Mouse (Mus musculus): ENCODE data around the gene Snap91. TPM values are rescaled to one million over a fixed set of nuclear protein-coding genes. Genes with fewer than 3 reads are reported as not detected.

Gene Snap91
- polyA plus RNA-seq, 1 experiment from 2014 or later, result 21.3 TPM

GRCm38 (mm10) chr9:86745926-86746581 lies 134.4 kb downstream of the Snap91 start:
- H3K9me3 ChIP-seq (ENCODE audit: control insufficient read depth, low read length), result no peaks in the 10 kb centered on the region
- no peaks in the 10 kb centered on the region for H3K36me3 ChIP-seq (ENCODE audit: control insufficient read depth, insufficient read depth, low read length)
- ATAC-seq (ENCODE audit: insufficient read depth, low FRiP score, low TSS enrichment) (peak; percentile 56), DNase-seq (ENCODE audit: low spot score) (peak; percentile 64)
- H3K4me1 ChIP-seq (ENCODE audit: control insufficient read depth, insufficient read depth, low read length), result no peaks in the 10 kb centered on the region
- H3K4me2 ChIP-seq (ENCODE audit: low read depth), result no peak overlapping the region
- H3K27me3 ChIP-seq (ENCODE audit: control insufficient read depth, insufficient read depth, low read length), result no peaks in the 10 kb centered on the region
- H3K9ac ChIP-seq (ENCODE audit: low read length), result no peak overlapping the region
- no peak overlapping the region for H3K4me3 ChIP-seq (ENCODE audit: low read depth, low read length)
- WGBS, result 39% methylated on average over 13 of the region's 13 CpGs
- no peak overlapping the region for H3K27ac ChIP-seq (ENCODE audit: low read depth, low read length)

DNA sequence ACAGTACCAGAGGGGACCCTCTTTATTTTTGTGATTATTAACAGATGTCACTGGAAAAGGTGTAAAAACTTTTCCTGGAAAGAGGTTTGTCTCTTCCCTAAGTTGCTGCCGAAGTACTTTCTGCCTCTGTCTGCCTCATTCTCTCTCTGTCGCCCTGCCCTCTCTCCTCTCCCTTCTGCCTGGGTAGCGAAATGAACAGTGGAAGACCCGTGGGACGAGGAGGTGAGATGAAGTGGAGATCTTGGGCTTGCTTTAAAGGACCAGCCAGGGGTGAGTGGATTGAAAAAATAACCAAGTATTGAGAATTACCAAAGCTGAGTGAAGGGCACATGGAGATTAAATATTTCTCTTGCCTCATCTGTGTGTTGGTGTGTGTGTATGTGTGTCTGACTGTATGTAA lies 136.4 kb downstream of the Snap91 start:
- no peak overlapping the region for H3K9ac ChIP-seq (ENCODE audit: low read length)
- H3K27me3 ChIP-seq (ENCODE audit: control insufficient read depth, insufficient read depth, low read length), result no peaks in the 10 kb centered on the region
- no peak overlapping the region for H3K4me3 ChIP-seq (ENCODE audit: low read depth, low read length)
- no peak for DNase-seq (ENCODE audit: low spot score)
- H3K9me3 ChIP-seq (ENCODE audit: control insufficient read depth, low read length), result no peaks in the 10 kb centered on the region
- 40% methylated on average over 5 of the region's 5 CpGs for WGBS
- H3K36me3 ChIP-seq (ENCODE audit: control insufficient read depth, insufficient read depth, low read length), result no peaks in the 10 kb centered on the region
- H3K4me1 ChIP-seq (ENCODE audit: control insufficient read depth, insufficient read depth, low read length), result no peaks in the 10 kb centered on the region
- no peak for ATAC-seq (ENCODE audit: insufficient read depth, low FRiP score, low TSS enrichment)
- no peak overlapping the region for H3K27ac ChIP-seq (ENCODE audit: low read depth, low read length)
- H3K4me2 ChIP-seq (ENCODE audit: low read depth), result no peak overlapping the region

GRCm38 (mm10) chr9:86742959-86743911 lies 137.2 kb downstream of the Snap91 start, which contains the start of gene Prss35:
TSS of gene Prss35 (plus strand) at chr9:86743649.
- ATAC-seq (ENCODE audit: insufficient read depth, low FRiP score, low TSS enrichment) (peak; percentile 79), DNase-seq (ENCODE audit: low spot score) (peak; percentile 65)
- H3K4me3 ChIP-seq (ENCODE audit: low read depth, low read length), result peak within 1 kb of the TSS; percentile 23
- WGBS, result 3% methylated on average over 19 of the region's 19 CpGs
- peak within 1 kb of the TSS; percentile 26; the same call in 1 of the 2 replicates for H3K9ac ChIP-seq (ENCODE audit: low read length)
- H3K36me3 ChIP-seq (ENCODE audit: control insufficient read depth, insufficient read depth, low read length), result no peaks in the 10 kb centered on the region
- H3K4me1 ChIP-seq (ENCODE audit: control insufficient read depth, insufficient read depth, low read length), result no peaks in the 10 kb centered on the region
- H3K4me2 ChIP-seq (ENCODE audit: low read depth), result peak within 1 kb of the TSS; percentile 58
- no peaks in the 10 kb centered on the region for H3K9me3 ChIP-seq (ENCODE audit: control insufficient read depth, low read length)
- H3K27ac ChIP-seq (ENCODE audit: low read depth, low read length), result no peak within 1 kb of the TSS
- H3K27me3 ChIP-seq (ENCODE audit: control insufficient read depth, insufficient read depth, low read length), result no peaks in the 10 kb centered on the region

- no peaks in the 10 kb centered on the region for H3K36me3 ChIP-seq (ENCODE audit: control insufficient read depth, insufficient read depth, low read length)
- H3K4me1 ChIP-seq (ENCODE audit: control insufficient read depth, insufficient read depth, low read length), result no peaks in the 10 kb centered on the region
- H3K4me2 ChIP-seq (ENCODE audit: low read depth), result no peak overlapping the region
- ATAC-seq (ENCODE audit: insufficient read depth, low FRiP score, low TSS enrichment) (no peak), DNase-seq (ENCODE audit: low spot score) (no peak)
- H3K9ac ChIP-seq (ENCODE audit: low read length), result no peak overlapping the region
- H3K27ac ChIP-seq (ENCODE audit: low read depth, low read length), result no peak overlapping the region
- 28% methylated on average over 3 of the region's 3 CpGs for WGBS
- H3K27me3 ChIP-seq (ENCODE audit: control insufficient read depth, insufficient read depth, low read length), result no peaks in the 10 kb centered on the region
- H3K9me3 ChIP-seq (ENCODE audit: control insufficient read depth, low read length), result no peaks in the 10 kb centered on the region
- H3K4me3 ChIP-seq (ENCODE audit: low read depth, low read length), result no peak overlapping the region
Measured at GRCm38 (mm10) chr9:86739971-86740370, 140.5 kb downstream of the Snap91 start.

DNA sequence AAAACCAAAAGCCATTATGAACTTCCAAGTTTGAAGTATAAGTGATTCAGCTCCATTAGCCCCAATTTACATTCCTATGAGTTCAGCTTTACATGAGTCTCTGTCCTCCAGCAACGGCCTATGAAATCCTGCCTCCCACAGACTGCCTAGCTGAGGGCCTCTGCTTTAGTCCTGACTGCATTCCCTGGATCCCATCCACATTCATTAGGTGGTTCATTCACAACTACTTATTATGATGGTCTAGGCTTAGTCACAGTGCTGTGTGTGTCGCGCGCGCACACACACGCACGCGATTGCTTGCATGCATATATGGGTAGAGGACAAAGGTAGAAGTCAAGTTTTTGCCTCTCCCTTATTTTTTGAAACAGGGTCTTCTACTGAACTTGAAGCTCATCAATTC lies 141.7 kb downstream of the Snap91 start:
- Histone ChIP-seq H3K4me3 (ENCODE audit: low read depth, low read length) (no peak overlapping the region), H3K4me2 (ENCODE audit: low read depth) (no peak overlapping the region), H3K27ac (ENCODE audit: low read depth, low read length) (no peak overlapping the region), H3K9ac (ENCODE audit: low read length) (no peak overlapping the region), H3K27me3 (ENCODE audit: control insufficient read depth, insufficient read depth, low read length) (no peaks in the 10 kb centered on the region), H3K36me3 (ENCODE audit: control insufficient read depth, insufficient read depth, low read length) (no peaks in the 10 kb centered on the region), H3K4me1 (ENCODE audit: control insufficient read depth, insufficient read depth, low read length) (no peaks in the 10 kb centered on the region), H3K9me3 (ENCODE audit: control insufficient read depth, low read length) (no peaks in the 10 kb centered on the region)
- no peak for ATAC-seq (ENCODE audit: insufficient read depth, low FRiP score, low TSS enrichment)
- no peak for DNase-seq (ENCODE audit: low spot score)
- WGBS, result 94% methylated on average over 8 of the region's 8 CpGs

DNA sequence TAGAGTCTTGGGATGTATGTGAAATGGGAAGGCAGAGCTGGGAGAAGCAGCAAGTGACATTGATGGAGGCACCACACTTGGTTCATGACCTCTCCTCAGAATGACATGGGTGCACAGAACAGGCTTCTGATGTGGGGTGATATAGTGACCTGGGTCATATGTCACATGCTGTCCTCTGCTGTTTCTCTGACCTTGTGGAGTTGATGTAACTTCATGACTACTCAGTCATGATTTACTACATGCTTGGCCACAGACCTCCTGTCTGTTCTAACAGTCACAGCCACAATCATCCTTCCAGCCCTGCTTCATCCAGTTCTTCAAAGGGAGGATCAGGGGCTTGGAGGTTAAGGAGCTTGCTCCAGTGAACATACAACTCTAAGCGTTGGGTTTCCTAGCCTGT lies 142.4 kb downstream of the Snap91 start:
- H3K27ac ChIP-seq (ENCODE audit: low read depth, low read length), result no peak overlapping the region
- no peaks in the 10 kb centered on the region for H3K4me1 ChIP-seq (ENCODE audit: control insufficient read depth, insufficient read depth, low read length)
- DNase-seq (ENCODE audit: low spot score) (no peak), ATAC-seq (ENCODE audit: insufficient read depth, low FRiP score, low TSS enrichment) (no peak)
- no peaks in the 10 kb centered on the region for H3K9me3 ChIP-seq (ENCODE audit: control insufficient read depth, low read length)
- H3K27me3 ChIP-seq (ENCODE audit: control insufficient read depth, insufficient read depth, low read length), result no peaks in the 10 kb centered on the region
- 87% methylated on average over 1 of the region's 1 CpGs for WGBS
- no peaks in the 10 kb centered on the region for H3K36me3 ChIP-seq (ENCODE audit: control insufficient read depth, insufficient read depth, low read length)
- H3K9ac ChIP-seq (ENCODE audit: low read length), result no peak overlapping the region
- H3K4me2 ChIP-seq (ENCODE audit: low read depth), result no peak overlapping the region
- no peak overlapping the region for H3K4me3 ChIP-seq (ENCODE audit: low read depth, low read length)

GRCm38 (mm10) chr9:86736991-86737390 lies 143.5 kb downstream of the Snap91 start:
- no peak for ATAC-seq (ENCODE audit: insufficient read depth, low FRiP score, low TSS enrichment)
- no peak overlapping the region for H3K4me2 ChIP-seq (ENCODE audit: low read depth)
- no peak for DNase-seq (ENCODE audit: low spot score)
- H3K36me3 ChIP-seq (ENCODE audit: control insufficient read depth, insufficient read depth, low read length), result no peaks in the 10 kb centered on the region
- H3K9me3 ChIP-seq (ENCODE audit: control insufficient read depth, low read length), result no peaks in the 10 kb centered on the region
- no peak overlapping the region for H3K9ac ChIP-seq (ENCODE audit: low read length)
- no peaks in the 10 kb centered on the region for H3K4me1 ChIP-seq (ENCODE audit: control insufficient read depth, insufficient read depth, low read length)
- H3K4me3 ChIP-seq (ENCODE audit: low read depth, low read length), result no peak overlapping the region
- H3K27me3 ChIP-seq (ENCODE audit: control insufficient read depth, insufficient read depth, low read length), result no peaks in the 10 kb centered on the region
- WGBS, result 96% methylated on average over 4 of the region's 4 CpGs
- no peak overlapping the region for H3K27ac ChIP-seq (ENCODE audit: low read depth, low read length)

- Histone ChIP-seq H3K9me3 (ENCODE audit: control insufficient read depth, low read length) (no peaks in the 10 kb centered on the region), H3K4me3 (ENCODE audit: low read depth, low read length) (no peak overlapping the region), H3K9ac (ENCODE audit: low read length) (no peak overlapping the region), H3K4me1 (ENCODE audit: control insufficient read depth, insufficient read depth, low read length) (no peaks in the 10 kb centered on the region), H3K27ac (ENCODE audit: low read depth, low read length) (no peak overlapping the region), H3K27me3 (ENCODE audit: control insufficient read depth, insufficient read depth, low read length) (no peaks in the 10 kb centered on the region), H3K4me2 (ENCODE audit: low read depth) (no peak overlapping the region), H3K36me3 (ENCODE audit: control insufficient read depth, insufficient read depth, low read length) (no peaks in the 10 kb centered on the region)
- ATAC-seq (ENCODE audit: insufficient read depth, low FRiP score, low TSS enrichment) (no peak), DNase-seq (ENCODE audit: low spot score) (no peak)
- 72% methylated on average over 9 of the region's 9 CpGs for WGBS
Measured at GRCm38 (mm10) chr9:86734795-86735194, 145.7 kb downstream of the Snap91 start.

Measured in neural tube, embryonic 11.5 days (tissue).